Mouse (Mus musculus): ENCODE results near the gene Pfas. TPM values are rescaled to one million over a fixed set of nuclear protein-coding genes. Genes with fewer than 3 reads are reported as not detected.
"Not testable (repeated sequence)": the region's sequence is repeated elsewhere in the genome, so short reads cannot be mapped to it uniquely, and the experiment has no call there.

Gene Pfas
- polyA plus RNA-seq, 1 experiment = not detected

GRCm38 (mm10) chr11:68942731-68943130 lies 65.5 kb downstream of the Pfas start:
- TF ChIP-seq POLR2A (IDR thresholded peaks at IDR 0.05; ENCODE audit: insufficient read depth, low read depth, low read length) (no peak), CTCF (IDR thresholded peaks at IDR 0.05; ENCODE audit: insufficient read depth, low read depth, low read length) (no peak)
- H3K4me3 ChIP-seq (ENCODE audit: insufficient read depth, low read depth, low read length) = no peak overlapping the region
- H3K27ac ChIP-seq (ENCODE audit: insufficient read depth, low read depth, low read length) = no peak overlapping the region
- H3K4me1 ChIP-seq (ENCODE audit: control insufficient read depth, insufficient read depth, low read length) = peaks cover 9% of the 10 kb centered on the region
- 95% methylated on average over 8 of the region's 8 CpGs for WGBS

GRCm38 (mm10) chr11:68940516-68940915 lies 67.7 kb downstream of the Pfas start:
- Histone ChIP-seq H3K27ac (ENCODE audit: insufficient read depth, low read depth, low read length) (no peak overlapping the region), H3K4me3 (ENCODE audit: insufficient read depth, low read depth, low read length) (0 out of 2 replicates have a peak overlapping the region, but pooled peaks have one; percentile 11), H3K4me1 (ENCODE audit: control insufficient read depth, insufficient read depth, low read length) (no peaks in the 10 kb centered on the region; the same call in 1 of the 2 replicates)
- 39% methylated on average over 4 of the region's 4 CpGs for WGBS
- TF ChIP-seq POLR2A (IDR thresholded peaks at IDR 0.05; ENCODE audit: insufficient read depth, low read depth, low read length) (no peak), CTCF (IDR thresholded peaks at IDR 0.05; ENCODE audit: insufficient read depth, low read depth, low read length) (no peak)

GRCm38 (mm10) chr11:68939451-68940304 lies 68.6 kb downstream of the Pfas start:
- WGBS = 6% methylated on average over 16 of the region's 16 CpGs
- H3K4me1 ChIP-seq (ENCODE audit: control insufficient read depth, insufficient read depth, low read length) = no peaks in the 10 kb centered on the region; the same call in 1 of the 2 replicates
- peak overlapping the region; percentile 47 for H3K4me3 ChIP-seq (ENCODE audit: insufficient read depth, low read depth, low read length)
- TF ChIP-seq POLR2A (IDR thresholded peaks at IDR 0.05; ENCODE audit: insufficient read depth, low read depth, low read length) (0 out of 2 replicates have a peak, but pooled peaks have one; percentile 28), CTCF (IDR thresholded peaks at IDR 0.05; ENCODE audit: insufficient read depth, low read depth, low read length) (no peak)
- no peak overlapping the region for H3K27ac ChIP-seq (ENCODE audit: insufficient read depth, low read depth, low read length)

- WGBS = 88% methylated on average over 4 of the region's 4 CpGs
- H3K27ac ChIP-seq (ENCODE audit: insufficient read depth, low read depth, low read length); H3K4me3 ChIP-seq (ENCODE audit: insufficient read depth, low read depth, low read length); H3K4me1 ChIP-seq (ENCODE audit: control insufficient read depth, insufficient read depth, low read length): not testable (repeated sequence)
These were observed 71.3 kb downstream of the Pfas start for GRCm38 (mm10) chr11:68936951-68937350.

Other genes starting within 250 kb of the Pfas start
- gene Ndel1, start 136.6 kb downstream of the Pfas start, polyA plus RNA-seq (2012; ENCODE audit: insufficient read depth, insufficient read length, low replicate concordance, missing spikeins) = not detected in 2 replicates
- not detected in 2 replicates for gene Rnf222, start 119.9 kb downstream of the Pfas start, polyA plus RNA-seq (2012; ENCODE audit: insufficient read depth, insufficient read length, low replicate concordance, missing spikeins)
- gene Rpl26, start 106.9 kb downstream of the Pfas start, polyA plus RNA-seq (2012; ENCODE audit: insufficient read depth, insufficient read length, low replicate concordance, missing spikeins) = 1,027 and 1,979 TPM in 2 replicates
- gene Odf4, start 81.4 kb downstream of the Pfas start, polyA plus RNA-seq (2012; ENCODE audit: insufficient read depth, insufficient read length, low replicate concordance, missing spikeins) = not detected in 2 replicates
- gene Arhgef15, start 51.0 kb downstream of the Pfas start, polyA plus RNA-seq (2012; ENCODE audit: insufficient read depth, insufficient read length, low replicate concordance, missing spikeins) = not detected in 2 replicates
- gene Slc25a35, start 40.3 kb downstream of the Pfas start, polyA plus RNA-seq (2012; ENCODE audit: insufficient read depth, insufficient read length, low replicate concordance, missing spikeins) = not detected in 2 replicates
- not detected in 2 replicates for gene Rangrf, start 33.3 kb downstream of the Pfas start, polyA plus RNA-seq (2012; ENCODE audit: insufficient read depth, insufficient read length, low replicate concordance, missing spikeins)
- not detected in 2 replicates for gene Ctc1, start 7.5 kb upstream of the Pfas start, polyA plus RNA-seq (2012; ENCODE audit: insufficient read depth, insufficient read length, low replicate concordance, missing spikeins)
- not detected in 2 replicates for gene Aurkb, start 37.2 kb upstream of the Pfas start, polyA plus RNA-seq (2012; ENCODE audit: insufficient read depth, insufficient read length, low replicate concordance, missing spikeins)
- not detected in 2 replicates for gene Borcs6, start 51.3 kb upstream of the Pfas start, polyA plus RNA-seq (2012; ENCODE audit: insufficient read depth, insufficient read length, low replicate concordance, missing spikeins)
- gene Tmem107, start 62.3 kb upstream of the Pfas start, polyA plus RNA-seq (2012; ENCODE audit: insufficient read depth, insufficient read length, low replicate concordance, missing spikeins) = not detected in 2 replicates
- gene Vamp2, start 80.0 kb upstream of the Pfas start, polyA plus RNA-seq (2012; ENCODE audit: insufficient read depth, insufficient read length, low replicate concordance, missing spikeins) = 348 and 768 TPM in 2 replicates
- not detected in 2 replicates for gene Per1, start 86.8 kb upstream of the Pfas start, polyA plus RNA-seq (2012; ENCODE audit: insufficient read depth, insufficient read length, low replicate concordance, missing spikeins)
- gene Hes7, start 111.9 kb upstream of the Pfas start, polyA plus RNA-seq (2012; ENCODE audit: insufficient read depth, insufficient read length, low replicate concordance, missing spikeins) = not detected in 2 replicates
- gene 9130213A22Rik, start 114.1 kb upstream of the Pfas start, polyA plus RNA-seq (2012; ENCODE audit: insufficient read depth, insufficient read length, low replicate concordance, missing spikeins) = not detected in 2 replicates
- gene Aloxe3, start 117.4 kb upstream of the Pfas start, polyA plus RNA-seq (2012; ENCODE audit: insufficient read depth, insufficient read length, low replicate concordance, missing spikeins) = not detected in 2 replicates
- gene Alox12b, start 148.5 kb upstream of the Pfas start, polyA plus RNA-seq (2012; ENCODE audit: insufficient read depth, insufficient read length, low replicate concordance, missing spikeins) = not detected in 2 replicates
- gene Alox8, start 189.4 kb upstream of the Pfas start, polyA plus RNA-seq (2012; ENCODE audit: insufficient read depth, insufficient read length, low replicate concordance, missing spikeins) = not detected in 2 replicates
- not detected in 2 replicates for gene Gucy2e, start 228.6 kb upstream of the Pfas start, polyA plus RNA-seq (2012; ENCODE audit: insufficient read depth, insufficient read length, low replicate concordance, missing spikeins)